Mouse (Mus musculus): ENCODE results near the gene Zar1l. TPM values are rescaled to one million over a fixed set of nuclear protein-coding genes. Genes with fewer than 3 reads are reported as not detected.
"Not testable (repeated sequence)": the region's sequence is repeated elsewhere in the genome, so short reads cannot be mapped to it uniquely, and the experiment has no call there.

The Zar1l gene
- polyA plus RNA-seq, 1 experiment from 2014 or later, result not detected

- Histone ChIP-seq H3K79me2 (ENCODE audit: inconsistent target) (no peaks in the 10 kb centered on the region), H3K4me3 (ENCODE audit: inconsistent target) (no peak overlapping the region), H3K27ac (no peak overlapping the region), H3K36me3 (ENCODE audit: inconsistent target) (no peaks in the 10 kb centered on the region)
- WGBS (ENCODE audit: missing documents), result 100% methylated on average over 1 of the region's 1 CpGs
Measured at GRCm38 (mm10) chr5:150514027-150514426, 3.9 kb downstream of the Zar1l start.

GRCm38 (mm10) chr5:150513264-150513663 is 4.7 kb downstream of the Zar1l start:
- Histone ChIP-seq H3K4me3 (ENCODE audit: inconsistent target) (no peak overlapping the region), H3K36me3 (ENCODE audit: inconsistent target) (no peaks in the 10 kb centered on the region), H3K27ac (no peak overlapping the region), H3K79me2 (ENCODE audit: inconsistent target) (no peaks in the 10 kb centered on the region)
- 94% methylated on average over 4 of the region's 4 CpGs for WGBS (ENCODE audit: missing documents)

GRCm38 (mm10) chr5:150510451-150511225 is 7.3 kb downstream of the Zar1l start:
- Histone ChIP-seq H3K27ac (no peak overlapping the region), H3K36me3 (ENCODE audit: inconsistent target) (no peaks in the 10 kb centered on the region), H3K79me2 (ENCODE audit: inconsistent target) (no peaks in the 10 kb centered on the region), H3K4me3 (ENCODE audit: inconsistent target) (no peak overlapping the region)
- 67% methylated on average over 4 of the region's 6 CpGs for WGBS (ENCODE audit: missing documents)

- no peaks in the 10 kb centered on the region for H3K79me2 ChIP-seq (ENCODE audit: inconsistent target)
- 77% methylated on average over 6 of the region's 6 CpGs for WGBS (ENCODE audit: missing documents)
- H3K27ac ChIP-seq, result no peak overlapping the region
- H3K4me3 ChIP-seq (ENCODE audit: inconsistent target), result no peak overlapping the region
- no peaks in the 10 kb centered on the region for H3K36me3 ChIP-seq (ENCODE audit: inconsistent target)
Measured at GRCm38 (mm10) chr5:150495792-150496191, 22.2 kb downstream of the Zar1l start.

- H3K4me3 ChIP-seq (ENCODE audit: inconsistent target), result not testable (repeated sequence)
Measured at GRCm38 (mm10) chr5:150491573-150492173, 26.3 kb downstream of the Zar1l start.

GRCm38 (mm10) chr5:150490821-150491220 is 27.1 kb downstream of the Zar1l start:
- WGBS (ENCODE audit: missing documents), result 92% methylated on average over 8 of the region's 8 CpGs
- Histone ChIP-seq H3K4me3 (ENCODE audit: inconsistent target) (no peak overlapping the region), H3K79me2 (ENCODE audit: inconsistent target) (no peaks in the 10 kb centered on the region), H3K27ac (no peak overlapping the region), H3K36me3 (ENCODE audit: inconsistent target) (no peaks in the 10 kb centered on the region)

More at GRCm38 (mm10) chr5:150491573-150492173, 26.3 kb downstream of the Zar1l start:
- WGBS (ENCODE audit: missing documents), result 95% methylated on average over 4 of the region's 4 CpGs
- H3K79me2 ChIP-seq (ENCODE audit: inconsistent target); H3K36me3 ChIP-seq (ENCODE audit: inconsistent target); H3K27ac ChIP-seq: not testable (repeated sequence)

- H3K36me3 ChIP-seq (ENCODE audit: inconsistent target), result no peaks in the 10 kb centered on the region
- no peak overlapping the region for H3K27ac ChIP-seq
- no peaks in the 10 kb centered on the region for H3K79me2 ChIP-seq (ENCODE audit: inconsistent target)
- no peak overlapping the region for H3K4me3 ChIP-seq (ENCODE audit: inconsistent target)
- 93% methylated on average over 3 of the region's 3 CpGs for WGBS (ENCODE audit: missing documents)
Measured at GRCm38 (mm10) chr5:150490285-150490684, 27.7 kb downstream of the Zar1l start.

- Histone ChIP-seq H3K36me3 (ENCODE audit: inconsistent target) (no peaks in the 10 kb centered on the region), H3K79me2 (ENCODE audit: inconsistent target) (no peaks in the 10 kb centered on the region), H3K4me3 (ENCODE audit: inconsistent target) (no peak overlapping the region), H3K27ac (no peak overlapping the region)
- WGBS (ENCODE audit: missing documents), result 68% methylated on average over 3 of the region's 3 CpGs
Measured at GRCm38 (mm10) chr5:150485198-150485597, 32.8 kb downstream of the Zar1l start.

GRCm38 (mm10) chr5:150478612-150479011 is 39.4 kb downstream of the Zar1l start:
- no peaks in the 10 kb centered on the region for H3K36me3 ChIP-seq (ENCODE audit: inconsistent target)
- no peak overlapping the region for H3K27ac ChIP-seq
- H3K79me2 ChIP-seq (ENCODE audit: inconsistent target), result no peaks in the 10 kb centered on the region
- H3K4me3 ChIP-seq (ENCODE audit: inconsistent target), result no peak overlapping the region
- whole genome bisulfite sequencing (ENCODE audit: missing documents), result 74% methylated on average over 3 of the region's 4 CpGs

- H3K27ac ChIP-seq, result no peak overlapping the region
- no peaks in the 10 kb centered on the region for H3K36me3 ChIP-seq (ENCODE audit: inconsistent target)
- H3K4me3 ChIP-seq (ENCODE audit: inconsistent target), result no peak overlapping the region
- WGBS (ENCODE audit: missing documents), result 98% methylated on average over 4 of the region's 4 CpGs
- no peaks in the 10 kb centered on the region for H3K79me2 ChIP-seq (ENCODE audit: inconsistent target)
Measured at GRCm38 (mm10) chr5:150477364-150477763, 40.6 kb downstream of the Zar1l start.

GRCm38 (mm10) chr5:150468431-150468830 is 49.5 kb downstream of the Zar1l start:
- no peaks in the 10 kb centered on the region for H3K79me2 ChIP-seq (ENCODE audit: inconsistent target)
- no peak overlapping the region for H3K4me3 ChIP-seq (ENCODE audit: inconsistent target)
- no peak overlapping the region for H3K27ac ChIP-seq
- no peaks in the 10 kb centered on the region for H3K36me3 ChIP-seq (ENCODE audit: inconsistent target)
- 8% methylated on average over 6 of the region's 6 CpGs for WGBS (ENCODE audit: missing documents)

- H3K36me3 ChIP-seq (ENCODE audit: inconsistent target), result no peaks in the 10 kb centered on the region
- H3K27ac ChIP-seq, result no peak overlapping the region
- H3K79me2 ChIP-seq (ENCODE audit: inconsistent target), result no peaks in the 10 kb centered on the region
- H3K4me3 ChIP-seq (ENCODE audit: inconsistent target), result no peak overlapping the region
- 60% methylated on average over 12 of the region's 12 CpGs for WGBS (ENCODE audit: missing documents)
Measured at GRCm38 (mm10) chr5:150466132-150466531, 51.8 kb downstream of the Zar1l start.

GRCm38 (mm10) chr5:150465218-150465617 is 52.7 kb downstream of the Zar1l start:
- WGBS (ENCODE audit: missing documents), result 36% methylated on average over 6 of the region's 6 CpGs
- Histone ChIP-seq H3K27ac (no peak overlapping the region), H3K79me2 (ENCODE audit: inconsistent target) (no peaks in the 10 kb centered on the region), H3K36me3 (ENCODE audit: inconsistent target) (no peaks in the 10 kb centered on the region), H3K4me3 (ENCODE audit: inconsistent target) (no peak overlapping the region)

GRCm38 (mm10) chr5:150464721-150465120 is 53.2 kb downstream of the Zar1l start:
- 49% methylated on average over 3 of the region's 3 CpGs for WGBS (ENCODE audit: missing documents)
- no peak overlapping the region for H3K4me3 ChIP-seq (ENCODE audit: inconsistent target)
- no peaks in the 10 kb centered on the region for H3K79me2 ChIP-seq (ENCODE audit: inconsistent target)
- H3K27ac ChIP-seq, result no peak overlapping the region
- H3K36me3 ChIP-seq (ENCODE audit: inconsistent target), result no peaks in the 10 kb centered on the region

- Histone ChIP-seq H3K27ac (no peak overlapping the region), H3K79me2 (ENCODE audit: inconsistent target) (no peaks in the 10 kb centered on the region), H3K4me3 (ENCODE audit: inconsistent target) (no peak overlapping the region), H3K36me3 (ENCODE audit: inconsistent target) (no peaks in the 10 kb centered on the region)
- WGBS (ENCODE audit: missing documents), result 90% methylated on average over 4 of the region's 4 CpGs
Measured at GRCm38 (mm10) chr5:150459801-150460200, 58.2 kb downstream of the Zar1l start.
